In genomic region chr2:130558015-130558414, GRCm38 (mm10) we compare ENCODE assay signal across 1 mouse cellular context.
TF ChIP-seq lines count a peak whose summit lies in the region.

No protein-coding gene starts in this region.

TF ChIP-seq in CH12.LX, 34 proteins besides CTCF, POLR2A, EP300 and RAD21:
- TF ChIP-seq JUND (conservative IDR thresholded peaks at IDR 0.05; ENCODE audit: low read depth, low read length) (no peak), ZC3H11A (IDR thresholded peaks at IDR 0.05; ENCODE audit: low read depth, low read length) (no peak), POLR2AphosphoS2 (IDR thresholded peaks at IDR 0.05; ENCODE audit: low read depth, low read length) (no peak), TCF12 (IDR thresholded peaks at IDR 0.05; ENCODE audit: low read depth, low read length) (no peak), MYC (IDR thresholded peaks at IDR 0.05; ENCODE audit: low read depth, low read length) (0 out of 2 replicates have a peak, but pooled peaks have one; percentile 66), ZKSCAN1 (IDR thresholded peaks at IDR 0.05; ENCODE audit: borderline replicate concordance, low read depth, low read length) (no peak), PAX5 (IDR thresholded peaks at IDR 0.05; ENCODE audit: low read length) (no peak), GABPA (IDR thresholded peaks at IDR 0.05; ENCODE audit: insufficient replicate concordance, low read depth, low read length) (no peak), TBP (conservative IDR thresholded peaks at IDR 0.05; ENCODE audit: low read depth, low read length) (no peak), USF1 (IDR thresholded peaks at IDR 0.05; ENCODE audit: low read depth, low read length) (no peak), MAX (IDR thresholded peaks at IDR 0.05; ENCODE audit: low read length) (no peak), ZMIZ1 (IDR thresholded peaks at IDR 0.05; ENCODE audit: low read depth, low read length) (no peak), SMC3 (IDR thresholded peaks at IDR 0.05; ENCODE audit: low read depth, low read length) (peak; percentile 31), ZNF384 (IDR thresholded peaks at IDR 0.05; ENCODE audit: low read depth, low read length) (0 out of 2 replicates have a peak, but pooled peaks have one; percentile 34)
TF ChIP-seq in CH12.LX: peak in this region for 3.
